Mouse (Mus musculus): ENCODE measurements at regions not wholly inside any gene's neighbourhood (a gene's known extent, or its start where the extent isn't known, plus 50 kb on each side); places are given as distances from the start of the nearest gene placed in this dataset.

DNA sequence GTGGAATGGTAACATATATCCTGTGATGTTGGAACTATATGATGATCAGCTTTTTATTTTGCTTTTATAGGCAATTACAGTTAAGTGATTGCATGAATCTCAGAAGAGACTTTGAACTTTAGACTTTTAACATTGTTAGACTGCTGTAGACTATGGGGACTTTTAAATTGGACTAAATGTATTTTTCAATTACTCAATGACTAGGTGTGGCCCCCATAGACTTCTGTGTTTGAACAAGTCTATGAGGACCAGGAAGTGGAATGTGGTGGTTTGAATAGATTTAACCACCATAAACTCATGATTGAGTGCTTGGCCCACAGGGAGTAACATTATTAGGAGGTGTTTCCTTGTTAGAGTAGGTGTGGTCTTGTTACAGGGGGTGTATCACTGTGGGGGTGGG lies 93.9 kb upstream of the Rps6ka3 start:
- Histone ChIP-seq H3K9me3 (replicated peaks; ENCODE audit: control insufficient read depth, low read length) (no peaks in the 10 kb centered on the region), H3K4me2 (ENCODE audit: low read length) (no peak overlapping the region), H3K27ac (ENCODE audit: low read depth, low read length) (no peak overlapping the region), H3K27me3 (replicated peaks; ENCODE audit: control insufficient read depth, insufficient read depth, low read length) (no peaks in the 10 kb centered on the region), H3K4me3 (ENCODE audit: low read depth, low read length) (no peak overlapping the region), H3K36me3 (ENCODE audit: control insufficient read depth, insufficient read depth, low read length) (no peaks in the 10 kb centered on the region), H3K4me1 (ENCODE audit: control insufficient read depth, insufficient read depth, low read length) (no peaks in the 10 kb centered on the region), H3K9ac (ENCODE audit: low read length) (no peak overlapping the region)
- DNase-seq (ENCODE audit: low spot score) (no peak), ATAC-seq (no peak)

DNA sequence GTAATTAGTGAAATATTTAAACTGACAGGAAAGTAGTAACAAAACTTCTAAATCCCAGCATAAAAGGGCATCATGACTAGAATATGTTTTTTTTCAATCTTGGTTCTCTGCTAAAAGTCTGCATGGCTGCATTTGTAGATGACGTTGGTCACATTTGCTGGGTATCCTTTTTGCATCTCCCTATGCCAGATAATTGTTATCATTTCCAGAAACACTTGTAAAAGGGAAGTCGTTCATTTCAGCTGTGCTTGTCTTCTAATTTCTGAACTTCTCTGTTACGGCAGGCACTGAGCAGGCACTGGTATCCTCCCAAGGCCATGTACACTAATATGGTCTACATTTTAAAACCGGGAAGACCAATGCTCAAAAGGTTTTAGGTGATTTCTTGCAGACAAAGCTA lies 69.6 kb upstream of the Rps6ka3 start:
- Histone ChIP-seq H3K9ac (ENCODE audit: low read length) (no peak overlapping the region), H3K4me1 (ENCODE audit: control insufficient read depth, insufficient read depth, low read length) (no peaks in the 10 kb centered on the region), H3K9me3 (replicated peaks; ENCODE audit: control insufficient read depth, low read length) (no peaks in the 10 kb centered on the region), H3K27me3 (replicated peaks; ENCODE audit: control insufficient read depth, insufficient read depth, low read length) (no peaks in the 10 kb centered on the region), H3K27ac (ENCODE audit: low read depth, low read length) (no peak overlapping the region), H3K4me3 (ENCODE audit: low read depth, low read length) (no peak overlapping the region), H3K4me2 (ENCODE audit: low read length) (no peak overlapping the region), H3K36me3 (ENCODE audit: control insufficient read depth, insufficient read depth, low read length) (no peaks in the 10 kb centered on the region)
- ATAC-seq (no peak), DNase-seq (ENCODE audit: low spot score) (no peak)
- 80% methylated on average over 4 of the region's 4 CpGs for WGBS

- Histone ChIP-seq H3K36me3 (ENCODE audit: control insufficient read depth, insufficient read depth, low read length) (no peaks in the 10 kb centered on the region), H3K9me3 (replicated peaks; ENCODE audit: control insufficient read depth, low read length) (no peaks in the 10 kb centered on the region), H3K9ac (ENCODE audit: low read length) (no peak overlapping the region), H3K27ac (ENCODE audit: low read depth, low read length) (no peak overlapping the region), H3K27me3 (replicated peaks; ENCODE audit: control insufficient read depth, insufficient read depth, low read length) (no peaks in the 10 kb centered on the region), H3K4me3 (ENCODE audit: low read depth, low read length) (no peak overlapping the region), H3K4me2 (ENCODE audit: low read length) (no peak overlapping the region), H3K4me1 (ENCODE audit: control insufficient read depth, insufficient read depth, low read length) (no peaks in the 10 kb centered on the region)
- 88% methylated on average over 4 of the region's 4 CpGs for WGBS
- DNase-seq (ENCODE audit: low spot score) = no peak
- no peak for ATAC-seq
Measured at GRCm38 (mm10) chrX:159143278-159143677, 66.8 kb upstream of the Rps6ka3 start.

- DNase-seq (ENCODE audit: low spot score) = no peak
- H3K27me3 ChIP-seq (replicated peaks; ENCODE audit: control insufficient read depth, insufficient read depth, low read length) = no peaks in the 10 kb centered on the region
- H3K36me3 ChIP-seq (ENCODE audit: control insufficient read depth, insufficient read depth, low read length) = no peaks in the 10 kb centered on the region
- no peaks in the 10 kb centered on the region for H3K9me3 ChIP-seq (replicated peaks; ENCODE audit: control insufficient read depth, low read length)
- no peak overlapping the region for H3K9ac ChIP-seq (ENCODE audit: low read length)
- H3K4me1 ChIP-seq (ENCODE audit: control insufficient read depth, insufficient read depth, low read length) = no peaks in the 10 kb centered on the region
- no peak overlapping the region for H3K4me3 ChIP-seq (ENCODE audit: low read depth, low read length)
- H3K4me2 ChIP-seq (ENCODE audit: low read length) = no peak overlapping the region
- H3K27ac ChIP-seq (ENCODE audit: low read depth, low read length) = no peak overlapping the region
- no peak for ATAC-seq
- WGBS = 82% methylated on average over 3 of the region's 3 CpGs
Measured at GRCm38 (mm10) chrX:159144674-159145073, 65.4 kb upstream of the Rps6ka3 start.

- WGBS = 66% methylated on average over 4 of the region's 4 CpGs
- H3K9ac ChIP-seq (ENCODE audit: low read length) = no peak overlapping the region
- no peaks in the 10 kb centered on the region for H3K36me3 ChIP-seq (ENCODE audit: control insufficient read depth, insufficient read depth, low read length)
- ATAC-seq = no peak
- no peaks in the 10 kb centered on the region for H3K4me1 ChIP-seq (ENCODE audit: control insufficient read depth, insufficient read depth, low read length)
- H3K27ac ChIP-seq (ENCODE audit: low read depth, low read length) = no peak overlapping the region
- no peaks in the 10 kb centered on the region for H3K27me3 ChIP-seq (replicated peaks; ENCODE audit: control insufficient read depth, insufficient read depth, low read length)
- no peak overlapping the region for H3K4me3 ChIP-seq (ENCODE audit: low read depth, low read length)
- H3K4me2 ChIP-seq (ENCODE audit: low read length) = no peak overlapping the region
- H3K9me3 ChIP-seq (replicated peaks; ENCODE audit: control insufficient read depth, low read length) = no peaks in the 10 kb centered on the region
- no peak for DNase-seq (ENCODE audit: low spot score)
Measured at GRCm38 (mm10) chrX:159145212-159145611, 64.9 kb upstream of the Rps6ka3 start.

- Histone ChIP-seq H3K4me2 (ENCODE audit: low read length) (no peak overlapping the region), H3K4me1 (ENCODE audit: control insufficient read depth, insufficient read depth, low read length) (no peaks in the 10 kb centered on the region), H3K4me3 (ENCODE audit: low read depth, low read length) (no peak overlapping the region), H3K36me3 (ENCODE audit: control insufficient read depth, insufficient read depth, low read length) (no peaks in the 10 kb centered on the region), H3K27ac (ENCODE audit: low read depth, low read length) (no peak overlapping the region), H3K27me3 (replicated peaks; ENCODE audit: control insufficient read depth, insufficient read depth, low read length) (no peaks in the 10 kb centered on the region), H3K9ac (ENCODE audit: low read length) (no peak overlapping the region), H3K9me3 (replicated peaks; ENCODE audit: control insufficient read depth, low read length) (no peaks in the 10 kb centered on the region)
- DNase-seq (ENCODE audit: low spot score) = no peak
- ATAC-seq = no peak
- 68% methylated on average over 5 of the region's 5 CpGs for WGBS
Measured at GRCm38 (mm10) chrX:159155786-159156185, 54.3 kb upstream of the Rps6ka3 start.

DNA sequence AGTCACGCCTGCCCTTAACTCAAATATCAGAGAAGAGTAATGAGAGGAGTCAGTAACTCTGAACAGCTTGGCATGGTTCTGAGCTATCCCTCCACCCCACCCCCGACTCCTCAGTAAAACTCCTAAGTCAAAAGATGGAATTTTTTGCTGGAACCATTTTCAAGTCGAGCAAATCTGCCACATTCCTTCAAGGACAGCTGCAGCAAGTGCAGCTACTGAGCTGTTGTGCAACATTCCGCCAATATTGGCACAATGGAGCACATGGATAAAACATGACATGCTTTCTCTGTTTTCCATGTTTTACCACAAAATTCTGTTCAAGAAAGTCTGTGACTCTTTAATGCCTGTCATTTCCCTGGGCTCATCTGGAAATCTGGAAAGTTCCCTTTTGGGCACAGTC lies 53.1 kb upstream of the Rps6ka3 start:
- H3K9me3 ChIP-seq (replicated peaks; ENCODE audit: control insufficient read depth, low read length) = no peaks in the 10 kb centered on the region
- no peak overlapping the region for H3K27ac ChIP-seq (ENCODE audit: low read depth, low read length)
- no peaks in the 10 kb centered on the region for H3K27me3 ChIP-seq (replicated peaks; ENCODE audit: control insufficient read depth, insufficient read depth, low read length)
- H3K4me1 ChIP-seq (ENCODE audit: control insufficient read depth, insufficient read depth, low read length) = no peaks in the 10 kb centered on the region
- no peak overlapping the region for H3K4me2 ChIP-seq (ENCODE audit: low read length)
- no peak overlapping the region for H3K4me3 ChIP-seq (ENCODE audit: low read depth, low read length)
- DNase-seq (ENCODE audit: low spot score) = peak; percentile 0
- ATAC-seq = no peak
- no peak overlapping the region for H3K9ac ChIP-seq (ENCODE audit: low read length)
- 68% methylated on average over 4 of the region's 4 CpGs for whole genome bisulfite sequencing
- H3K36me3 ChIP-seq (ENCODE audit: control insufficient read depth, insufficient read depth, low read length) = no peaks in the 10 kb centered on the region

DNA sequence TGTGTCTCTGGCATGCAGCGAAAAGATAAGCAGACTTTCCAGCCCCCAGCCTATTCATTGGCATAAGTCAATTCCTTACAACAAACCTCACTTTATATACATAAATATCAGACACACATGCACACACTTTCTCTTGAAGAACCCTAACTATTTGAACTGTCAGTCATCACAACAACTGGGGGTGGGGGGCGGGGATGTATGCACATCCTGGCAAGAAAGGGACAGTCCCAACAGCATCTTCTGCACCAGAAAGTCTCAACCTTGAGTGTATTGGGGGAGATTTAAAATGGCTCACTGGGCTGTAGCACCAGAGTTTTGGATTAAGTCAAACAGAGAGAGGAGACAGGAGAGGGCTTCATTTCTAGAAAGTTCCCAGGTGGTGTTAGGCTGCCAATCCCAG lies 50.4 kb upstream of the Rps6ka3 start:
- Histone ChIP-seq H3K4me2 (ENCODE audit: low read length) (no peak overlapping the region), H3K36me3 (ENCODE audit: control insufficient read depth, insufficient read depth, low read length) (no peaks in the 10 kb centered on the region), H3K4me1 (ENCODE audit: control insufficient read depth, insufficient read depth, low read length) (no peaks in the 10 kb centered on the region), H3K9me3 (replicated peaks; ENCODE audit: control insufficient read depth, low read length) (no peaks in the 10 kb centered on the region), H3K27ac (ENCODE audit: low read depth, low read length) (no peak overlapping the region), H3K27me3 (replicated peaks; ENCODE audit: control insufficient read depth, insufficient read depth, low read length) (no peaks in the 10 kb centered on the region), H3K9ac (ENCODE audit: low read length) (no peak overlapping the region), H3K4me3 (ENCODE audit: low read depth, low read length) (no peak overlapping the region)
- DNase-seq (ENCODE audit: low spot score) = no peak
- WGBS = 88% methylated on average over 2 of the region's 2 CpGs
- no peak for ATAC-seq

Data from forebrain, embryonic 14.5 days (tissue).